Mouse (Mus musculus) liver, embryonic 14.5 days (tissue): ENCODE data around the gene Ptpa. TPM values are rescaled to one million over a fixed set of nuclear protein-coding genes. Genes with fewer than 3 reads are reported as not detected.

Source experiments
- ATAC-seq: fragments of 200-750 bp; cut with Nextera tagmentation; 2 replicates; pipeline ENCODE4 v1.8.0; 2017; ENCODE audit warnings: moderate number of reproducible peaks, mild to moderate bottlenecking, moderate library complexity; ENCODE audit not compliant: insufficient read depth
- DNase-seq, 3 experiments: peaks; one replicate each; pipeline ENCODE4 v3.0.0-alpha.2; 2012 to 2013; ENCODE audit warnings: low read depth in 3 of 3, low spot score in 3 of 3
- H3K27ac ChIP-seq: fragments of 300-500 bp; sonication (generic); 2 replicates; pipeline ENCODE4 v1.5.1; 2014; ENCODE audit warnings: moderate library complexity, mild to moderate bottlenecking, control low read depth, inconsistent platforms
- H3K27me3 ChIP-seq: fragments of 300-500 bp; sonication (generic); 2 replicates; pipeline ENCODE4 v1.6.1; 2014; ENCODE audit warnings: mild to moderate bottlenecking, low read length, moderate library complexity; ENCODE audit not compliant: control insufficient read depth, insufficient read depth
- H3K36me3 ChIP-seq: fragments of 300-500 bp; sonication (generic); replicated peaks from 2 replicates; pipeline ENCODE4 v1.6.1; 2014; ENCODE audit warnings: low read depth; ENCODE audit not compliant: control insufficient read depth, insufficient read depth
- H3K4me1 ChIP-seq, 2 experiments: fragments of 200-500 bp in 1 of 2; fragments of 300-500 bp in 1 of 2; sonication (generic) in 1 of 2; replicated peaks; 2 replicates each; pipeline ENCODE4 v1.6.1; 2012 to 2014; ENCODE audit warnings: antibody characterized with exemption in 1 of 2, inconsistent platforms in 1 of 2, low read length in 1 of 2; ENCODE audit not compliant: control insufficient read depth in 2 of 2, insufficient read depth in 2 of 2
- H3K4me2 ChIP-seq: fragments of 300-500 bp; sonication (generic); 2 replicates; pipeline ENCODE4 v1.6.1; 2014; ENCODE audit warnings: low read depth, mild to moderate bottlenecking, control low read depth, moderate library complexity
- H3K4me3 ChIP-seq, 2 experiments: fragments of 200-500 bp in 1 of 2; fragments of 300-500 bp in 1 of 2; sonication (generic) in 1 of 2; 2 replicates each; pipeline ENCODE4 v1.5.1; 2012 to 2014; ENCODE audit warnings: low read depth in 2 of 2, low read length in 2 of 2, mild to moderate bottlenecking in 2 of 2, control low read depth in 1 of 2, inconsistent platforms in 1 of 2, moderate library complexity in 1 of 2; ENCODE audit not compliant: insufficient read depth in 1 of 2
- H3K9ac ChIP-seq: fragments of 300-500 bp; sonication (generic); replicated peaks from 2 replicates; pipeline ENCODE4 v1.6.1; 2014; ENCODE audit warnings: mild to moderate bottlenecking, control low read depth, moderate library complexity
- H3K9me3 ChIP-seq: fragments of 300-500 bp; sonication (generic); 2 replicates; pipeline ENCODE4 v1.6.1; 2016; ENCODE audit warnings: low read length, mixed read lengths; ENCODE audit not compliant: control insufficient read depth
- CTCF ChIP-seq: IDR thresholded peaks from 2 replicates; pipeline ENCODE4 v1.5.1; 2016; ENCODE audit warnings: antibody characterized with exemption, low read depth, control low read depth
- EP300 ChIP-seq: IDR thresholded peaks from 2 replicates; pipeline ENCODE4 v1.6.1; 2016; ENCODE audit warnings: antibody characterized with exemption, low read depth
- WGBS: fragments of 180-500 bp; shearing (Covaris S2); extraction: QIAGEN DNeasy Blood & Tissue Kit; methylation state at CpG from one replicate; pipeline ENCODE4 v1.1.7; 2014; ENCODE audit not compliant: insufficient replicate concordance; 5-methylcytosine and 5-hydroxymethylcytosine counted together
- polyA plus RNA-seq, 2 experiments: library from polyadenylated mRNA; depleted of rRNA in 1 of 2; stranded (reverse) in 1 of 2; unstranded in 1 of 2; fragments of >200 nt; fragmentation: Nextera tagmentation in 1 of 2; extraction: Ambion mirVana in 1 of 2; gene quantifications; 2 replicates each; pipeline versions ENCODE4 v1.2.1 to v1.2.3; 2012 to 2014

Gene Ptpa
- polyA plus RNA-seq, 2 experiments, result 63.3 to 78.2 TPM

GRCm38 (mm10) chr2:30436156-30436545, 20.3 kb downstream of the Ptpa start:
- Histone ChIP-seq H3K27me3 (no peaks in the 10 kb centered on the region), H3K4me2 (no peak overlapping the region), H3K4me3 (no peak overlapping the region), H3K36me3 (peaks cover 75% of the 10 kb centered on the region), H3K9ac (no peak overlapping the region), H3K4me1 (peaks cover 9 to 16% of the 10 kb centered on the region in 2 experiments), H3K27ac (no peak overlapping the region), H3K9me3 (no peaks in the 10 kb centered on the region)
- ATAC-seq, result no peak
- DNase-seq, result no peak
- WGBS, result 70% methylated on average over 5 of the region's 5 CpGs
- TF ChIP-seq CTCF (no peak), EP300 (no peak)

GRCm38 (mm10) chr2:30436809-30437208, 21.0 kb downstream of the Ptpa start:
- Histone ChIP-seq H3K4me1 (peaks cover 11 to 19% of the 10 kb centered on the region in 2 experiments), H3K9ac (no peak overlapping the region), H3K4me3 (no peak overlapping the region), H3K4me2 (no peak overlapping the region), H3K9me3 (no peaks in the 10 kb centered on the region), H3K27ac (no peak overlapping the region), H3K36me3 (peaks cover 72% of the 10 kb centered on the region), H3K27me3 (no peaks in the 10 kb centered on the region)
- 77% methylated on average over 4 of the region's 4 CpGs for WGBS
- ATAC-seq (no peak), DNase-seq (no peak)
- TF ChIP-seq EP300 (no peak), CTCF (no peak)

GRCm38 (mm10) chr2:30437791-30438190, 22.0 kb downstream of the Ptpa start:
- no peaks in the 10 kb centered on the region for H3K27me3 ChIP-seq
- TF ChIP-seq EP300 (no peak), CTCF (no peak)
- DNase-seq (no peak), ATAC-seq (no peak)
- peaks cover 11 to 27% of the 10 kb centered on the region in 2 experiments for H3K4me1 ChIP-seq
- no peak overlapping the region for H3K4me3 ChIP-seq
- H3K4me2 ChIP-seq, result no peak overlapping the region
- H3K27ac ChIP-seq, result no peak overlapping the region
- H3K9ac ChIP-seq, result no peak overlapping the region
- 78% methylated on average over 4 of the region's 4 CpGs for WGBS
- H3K36me3 ChIP-seq, result peaks cover 68% of the 10 kb centered on the region
- no peaks in the 10 kb centered on the region for H3K9me3 ChIP-seq

GRCm38 (mm10) chr2:30439631-30440030, 23.8 kb downstream of the Ptpa start:
- H3K27ac ChIP-seq, result no peak overlapping the region
- peaks cover 59% of the 10 kb centered on the region for H3K36me3 ChIP-seq
- TF ChIP-seq EP300 (no peak), CTCF (no peak)
- no peaks in the 10 kb centered on the region for H3K9me3 ChIP-seq
- ATAC-seq (no peak), DNase-seq (no peak)
- H3K4me1 ChIP-seq, result peaks cover 11 to 28% of the 10 kb centered on the region in 2 experiments
- H3K9ac ChIP-seq, result no peak overlapping the region
- H3K4me2 ChIP-seq, result no peak overlapping the region
- 90% methylated on average over 6 of the region's 6 CpGs for WGBS
- H3K4me3 ChIP-seq, result no peak overlapping the region
- H3K27me3 ChIP-seq, result no peaks in the 10 kb centered on the region

GRCm38 (mm10) chr2:30440211-30440700, 24.4 kb downstream of the Ptpa start:
- Histone ChIP-seq H3K4me3 (no peak overlapping the region), H3K36me3 (peaks cover 56% of the 10 kb centered on the region), H3K27ac (no peak overlapping the region; the same call in 1 of the 2 replicates), H3K4me1 (peaks cover 6 to 27% of the 10 kb centered on the region in 2 experiments), H3K27me3 (no peaks in the 10 kb centered on the region), H3K4me2 (no peak overlapping the region), H3K9me3 (no peaks in the 10 kb centered on the region), H3K9ac (no peak overlapping the region)
- ATAC-seq (no peak; the same call in 1 of the 2 replicates), DNase-seq (no peak)
- TF ChIP-seq EP300, result no peak
- TF ChIP-seq CTCF, result no peak
- 73% methylated on average over 3 of the region's 3 CpGs for WGBS
